Mouse (Mus musculus): ENCODE measurements around the gene Chrna4.

GRCm38 (mm10) chr2:181058193-181058592 lies 14.8 kb upstream of the Chrna4 start:
- no peak for TF ChIP-seq CTCF (IDR thresholded peaks at IDR 0.05; ENCODE audit: low read depth)
- TF ChIP-seq EP300 (IDR thresholded peaks at IDR 0.05; ENCODE audit: low read depth): no peak

All from liver, embryonic 14.5 days (tissue).